Mouse (Mus musculus): ENCODE measurements around the gene Crebzf.

The Crebzf gene

GRCm38 (mm10) chr7:90482607-90483006 lies 40.1 kb downstream of the Crebzf start:
- DNase-seq = no peak
